Mouse (Mus musculus): Measurements from ENCODE around the gene Trim14. TPM values are rescaled to one million over a fixed set of nuclear protein-coding genes. Genes with fewer than 3 reads are reported as not detected.

The Trim14 gene
- total RNA-seq, 2 experiments from 2014 or later = 0.88 to 1.1 TPM

DNA sequence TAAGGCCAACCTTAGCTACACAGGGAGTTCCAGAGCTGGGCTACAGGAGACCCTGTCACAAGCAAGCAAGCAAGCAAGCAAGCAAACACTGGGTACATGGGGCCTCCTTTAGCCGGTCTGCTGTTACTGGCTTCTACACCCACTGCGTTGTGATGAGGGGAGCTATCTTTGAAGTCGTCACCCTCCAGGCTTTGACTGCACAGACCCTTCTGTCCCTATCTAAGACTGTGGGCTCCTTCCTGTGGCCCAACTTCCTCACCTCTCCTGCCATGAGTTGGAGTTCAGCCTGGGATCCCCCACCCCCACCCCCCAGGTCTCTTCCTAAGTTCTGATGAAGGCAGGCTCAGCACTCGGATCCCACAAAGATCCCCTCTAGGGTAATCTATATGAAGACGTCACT is 26.1 kb upstream of the Trim14 start:
- no peak for DNase-seq

DNA sequence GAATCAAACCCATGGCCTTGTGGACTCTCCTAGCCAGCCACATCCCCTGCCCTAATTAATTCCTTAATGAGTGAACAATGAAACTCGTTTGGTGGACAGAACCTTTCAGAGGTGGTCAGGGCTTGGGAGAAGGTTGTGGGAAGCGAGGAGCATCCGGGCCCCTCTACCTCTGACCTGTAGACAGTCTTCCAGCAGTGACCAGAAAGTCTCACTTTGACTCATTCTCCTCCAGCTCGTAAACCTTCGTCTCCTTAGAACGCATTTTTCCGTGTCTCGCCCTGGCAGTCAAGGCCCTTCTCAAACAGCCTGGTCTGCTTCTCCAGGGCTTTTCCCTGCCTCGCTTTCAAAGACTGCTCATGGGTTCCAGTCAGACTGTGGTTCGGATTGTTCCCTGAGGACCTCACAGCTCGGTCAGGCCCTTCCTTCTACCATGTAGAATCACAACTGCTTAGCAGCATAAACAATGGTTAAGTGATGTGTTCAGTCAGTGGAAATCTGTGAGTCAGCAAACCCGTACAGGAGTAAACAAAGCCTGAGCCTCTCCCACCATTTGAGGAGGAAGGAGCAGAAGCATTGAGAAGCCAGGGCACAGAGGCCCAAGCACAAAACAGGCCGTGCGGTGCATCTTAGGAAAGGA is 24.2 kb upstream of the Trim14 start:
- DNase-seq = no peak

DNA sequence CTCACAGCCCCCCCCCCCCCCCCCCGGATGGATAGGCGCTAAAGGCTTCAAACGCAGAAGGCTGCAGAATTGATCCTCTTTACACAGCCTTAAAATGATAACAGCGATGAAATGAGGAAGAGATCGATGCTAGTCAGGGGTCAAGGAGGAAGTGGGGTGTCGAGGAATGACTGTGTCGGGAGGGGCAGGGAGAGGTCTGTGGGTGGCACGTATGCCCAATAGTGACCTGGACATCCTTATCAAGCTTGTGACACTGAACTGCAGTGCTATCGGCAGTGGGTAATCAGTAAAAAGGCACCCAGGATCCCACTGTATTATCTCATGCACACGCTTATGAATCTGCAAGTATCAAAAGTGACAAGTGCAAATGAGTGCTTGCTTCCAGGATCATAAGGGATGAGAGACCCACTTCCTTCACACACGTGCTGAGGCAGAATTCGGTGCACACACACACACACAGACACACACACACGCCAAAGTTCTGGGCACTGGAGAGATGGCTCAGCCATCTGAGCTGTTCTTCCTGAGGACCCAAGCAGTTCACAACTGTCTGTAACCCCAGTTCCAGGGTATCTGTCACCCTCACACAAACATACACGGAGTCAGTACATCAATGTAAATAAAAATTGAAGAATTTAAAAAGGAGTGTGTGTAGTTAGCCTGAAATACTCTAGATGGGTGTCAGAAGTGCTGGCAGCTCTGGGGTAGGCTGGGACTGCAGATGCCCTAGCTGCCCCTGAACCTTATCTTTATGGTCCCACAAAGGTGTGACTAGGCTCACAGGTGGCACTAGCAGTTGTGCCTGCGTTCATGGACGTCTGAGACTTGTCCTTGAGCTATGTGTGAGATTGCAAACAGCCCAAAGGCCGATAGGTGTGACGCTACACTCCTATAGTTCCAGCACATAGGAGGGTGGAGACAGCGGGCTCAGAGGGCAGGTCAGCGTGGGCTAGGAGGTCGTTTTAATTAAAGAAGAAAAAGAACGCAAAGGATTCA is 23.0 kb upstream of the Trim14 start:
- no peak for DNase-seq

DNA sequence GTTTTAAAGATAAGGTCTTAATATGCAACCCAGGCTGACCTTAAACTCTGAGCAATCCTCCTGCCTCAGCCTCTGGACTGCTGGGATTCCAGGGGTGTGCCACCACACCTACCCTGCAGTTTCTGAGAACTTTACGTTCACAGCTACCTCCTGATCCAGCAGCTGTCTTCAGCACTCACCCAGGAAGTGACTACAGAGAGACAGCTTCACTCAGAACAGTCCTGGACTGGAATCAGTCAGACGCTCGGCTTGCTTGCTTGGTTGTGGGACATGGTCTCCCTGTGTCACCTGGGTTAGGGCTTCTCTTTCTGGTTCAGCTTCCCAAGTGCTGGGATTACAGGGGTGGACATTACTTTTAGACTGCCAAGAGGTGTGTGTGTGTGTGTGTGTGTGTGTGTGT is 21.0 kb upstream of the Trim14 start:
- DNase-seq = no peak

DNA sequence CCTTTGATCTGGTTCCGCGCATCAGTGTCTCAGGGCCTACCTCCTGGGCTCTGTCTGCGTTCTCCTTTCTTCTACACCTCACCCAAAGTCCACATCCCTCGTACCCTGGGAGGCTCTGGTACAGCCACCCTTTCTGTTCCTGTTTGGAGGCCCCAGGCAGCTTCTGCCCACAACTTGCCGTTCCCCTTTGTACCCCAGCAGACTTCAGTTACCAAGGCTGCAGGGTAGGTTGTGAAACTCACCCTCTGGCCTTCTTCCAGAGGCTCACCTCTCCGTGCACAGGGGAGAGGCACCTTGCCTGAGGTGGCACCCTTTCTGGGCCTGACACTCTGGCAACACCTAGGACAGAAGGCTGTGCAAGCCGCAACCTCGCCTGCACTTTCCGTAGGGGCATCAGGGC is 19.8 kb upstream of the Trim14 start:
- no peak for DNase-seq

DNA sequence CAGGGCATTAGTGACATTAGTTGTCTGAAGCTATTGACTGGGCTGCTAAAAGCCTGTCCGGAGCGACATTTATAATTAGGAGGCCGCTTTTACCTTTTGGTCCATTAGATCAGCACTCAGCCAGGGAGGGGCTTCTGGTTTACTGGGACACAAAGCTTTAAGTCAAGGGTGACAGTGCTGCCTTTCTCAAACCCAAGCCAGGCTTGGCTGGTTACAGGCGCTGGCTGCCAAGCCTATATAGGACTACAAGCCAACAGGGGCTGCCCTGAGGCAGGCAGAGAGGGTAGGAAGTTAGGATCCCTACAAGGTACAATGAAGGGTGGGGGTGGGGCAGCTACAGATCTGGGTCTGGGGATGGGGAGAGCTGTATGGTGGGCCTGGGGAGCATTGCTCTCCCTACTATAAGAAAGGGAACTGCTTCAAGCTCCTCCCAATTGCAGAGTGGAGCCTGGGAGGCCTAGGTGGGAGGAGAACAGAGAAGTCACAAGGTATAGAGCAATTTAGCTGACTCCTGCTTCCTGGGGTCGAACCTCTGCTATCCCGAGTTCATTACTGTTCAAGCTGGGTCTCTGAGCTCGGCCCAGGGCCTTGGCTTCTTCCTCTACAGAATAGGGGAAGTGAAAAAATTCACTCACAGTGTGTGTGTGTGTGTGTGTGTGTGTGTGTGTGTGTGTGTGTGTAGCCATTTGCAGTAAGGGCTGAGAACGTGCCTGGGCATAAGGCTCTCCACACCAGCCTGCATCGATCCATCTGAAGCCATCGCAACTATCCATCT is 18.5 kb upstream of the Trim14 start:
- DNase-seq = no peak

DNA sequence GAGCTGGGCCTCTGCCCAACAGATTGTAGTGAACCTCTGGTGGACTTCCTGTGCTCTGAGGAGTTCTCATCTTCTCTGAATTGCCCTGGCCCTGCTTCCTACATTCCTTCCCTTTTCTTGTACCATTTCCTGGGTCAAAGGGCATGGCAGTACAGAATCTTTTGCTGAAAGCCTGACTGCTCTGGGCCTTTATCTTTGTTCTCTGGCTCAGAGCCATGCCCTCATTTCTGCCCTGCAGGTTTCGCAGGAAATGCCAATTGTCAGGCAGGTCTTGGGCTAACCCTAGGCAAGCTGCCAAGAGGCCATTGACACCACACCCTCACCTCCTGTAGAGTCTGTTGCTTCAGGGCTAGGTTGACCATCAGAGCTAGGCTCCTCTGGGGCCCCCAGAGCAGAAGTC is 17.9 kb upstream of the Trim14 start:
- DNase-seq = no peak

DNA sequence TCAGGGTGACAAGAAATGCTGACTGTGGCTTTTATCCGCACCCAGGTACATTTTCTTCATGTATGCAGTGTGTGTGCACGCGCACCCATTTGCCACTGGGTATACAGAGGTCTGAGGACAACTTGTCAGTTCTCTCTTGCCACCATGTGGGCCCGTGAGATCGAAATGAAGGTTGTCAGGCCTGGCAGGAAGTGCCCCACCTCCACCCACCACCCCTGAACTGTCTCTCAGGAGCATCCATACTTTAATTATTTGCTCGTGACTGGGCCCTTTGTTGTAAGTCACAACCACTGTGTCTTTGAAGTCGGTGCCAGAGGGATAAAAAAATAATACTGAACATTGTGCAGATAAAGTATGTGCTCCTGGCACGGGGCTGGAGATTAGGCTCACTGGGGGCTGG is 14.5 kb upstream of the Trim14 start:
- DNase-seq = no peak

DNA sequence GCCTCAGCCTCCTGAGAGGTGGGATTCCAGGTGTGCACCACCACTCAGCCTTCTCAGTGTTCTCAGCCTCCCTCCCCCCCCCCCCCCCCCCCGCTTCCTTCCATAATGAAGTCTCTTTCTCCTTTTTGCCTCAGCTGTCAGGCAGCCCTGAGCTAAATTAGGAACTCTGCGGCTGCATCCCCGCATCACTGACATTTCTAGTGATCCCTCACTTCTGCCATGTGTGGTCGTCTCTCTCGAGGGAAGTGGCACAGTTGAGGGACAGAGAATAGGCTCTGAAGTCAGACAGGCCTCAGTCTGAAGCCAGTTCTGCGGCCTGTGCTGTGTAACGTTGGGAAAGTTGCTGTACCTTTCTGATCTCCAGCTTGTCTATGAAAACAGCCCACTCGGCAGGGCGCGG is 14.0 kb upstream of the Trim14 start:
- DNase-seq = no peak

DNA sequence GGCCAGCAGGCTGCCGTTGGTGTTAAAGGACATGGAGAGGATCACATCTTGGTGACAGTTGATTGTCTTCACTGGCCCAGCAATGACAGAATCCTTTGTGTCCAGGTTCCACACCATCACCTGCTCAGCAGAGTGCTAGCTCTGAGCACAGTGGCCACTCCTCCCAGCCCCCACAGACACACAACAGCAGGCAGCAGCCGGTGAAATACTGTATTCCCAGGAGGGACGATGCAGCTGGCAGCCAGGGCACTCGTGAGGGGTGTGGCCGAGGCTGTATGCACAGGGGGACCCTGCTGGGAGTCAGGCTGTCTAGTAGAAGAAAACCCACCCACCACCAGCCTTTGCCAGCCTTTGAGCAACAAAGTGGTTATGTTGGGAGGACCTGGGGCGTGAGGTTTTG is 10.8 kb upstream of the Trim14 start:
- no peak for DNase-seq

DNA sequence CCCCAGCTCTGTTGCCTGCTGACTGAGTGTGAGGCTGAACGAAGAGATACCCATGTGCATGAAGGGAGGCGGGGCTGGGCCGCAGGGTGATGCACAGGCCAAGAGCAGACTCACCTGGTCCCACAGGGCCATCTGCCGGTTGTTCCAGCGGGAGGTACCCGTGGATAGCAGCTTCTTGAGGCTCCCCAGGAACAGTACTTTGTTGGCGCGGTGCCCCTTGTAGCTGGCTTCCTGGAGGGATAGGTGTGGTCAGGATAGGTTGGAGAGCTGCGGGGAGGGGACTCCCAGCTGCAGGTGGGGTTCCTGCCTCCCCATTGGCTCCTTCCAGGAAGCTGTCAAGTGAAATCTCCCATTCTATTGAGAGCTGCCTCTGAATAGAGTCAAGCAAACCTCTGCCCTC is 9.6 kb upstream of the Trim14 start:
- DNase-seq = no peak

DNA sequence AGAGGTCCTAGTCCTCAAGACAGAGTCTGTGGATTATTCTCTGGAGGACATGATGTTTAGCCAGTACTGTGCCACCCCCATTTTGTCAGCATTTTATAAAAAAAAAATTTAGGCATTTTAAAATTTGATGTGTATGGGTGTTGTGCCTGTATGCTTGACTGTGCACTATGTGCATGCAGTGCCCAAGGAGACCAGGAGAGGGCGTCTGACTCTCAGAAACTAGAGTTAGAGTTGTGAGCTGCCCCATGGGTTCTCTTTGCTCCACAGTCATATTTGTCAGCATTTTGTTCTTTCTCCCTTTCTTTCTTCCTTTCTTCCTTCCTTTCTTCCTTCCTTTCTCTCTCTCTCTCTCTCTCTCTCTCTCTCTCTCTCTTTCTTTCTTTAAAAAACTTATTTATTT is 8.4 kb upstream of the Trim14 start:
- no peak for DNase-seq

DNA sequence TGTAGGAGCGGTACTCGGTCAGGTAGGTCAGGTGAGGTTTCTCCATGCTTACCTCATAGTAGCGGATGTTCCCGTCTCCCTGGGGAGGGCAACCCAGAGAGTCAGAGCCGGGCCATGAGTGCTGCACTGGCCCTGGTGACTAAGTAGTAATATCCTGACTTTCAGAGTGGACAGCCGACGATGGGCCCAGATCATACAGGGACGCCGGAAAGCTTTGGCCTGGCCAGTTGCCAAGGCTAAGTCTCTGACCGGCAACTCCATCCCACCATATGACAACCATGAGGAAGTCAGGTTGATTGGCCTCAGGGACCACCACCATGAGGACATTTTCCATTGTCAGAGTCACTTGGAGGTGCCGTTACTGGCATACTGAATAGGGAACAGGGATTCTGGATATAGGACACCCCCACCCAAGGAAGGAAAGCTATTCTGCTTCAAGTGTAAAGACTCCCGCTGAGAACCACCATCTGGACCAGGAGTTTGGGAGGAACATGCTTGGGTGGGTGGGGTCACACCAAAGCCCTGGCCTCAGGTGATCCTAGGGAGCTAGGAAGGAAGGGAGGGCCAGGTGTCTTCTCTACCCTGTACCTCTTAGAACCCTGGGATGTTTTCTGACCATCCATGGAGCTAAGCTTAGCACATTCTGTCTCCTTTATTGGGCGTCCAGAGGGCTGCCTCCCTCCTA is 7.6 kb upstream of the Trim14 start:
- no peak for DNase-seq

DNA sequence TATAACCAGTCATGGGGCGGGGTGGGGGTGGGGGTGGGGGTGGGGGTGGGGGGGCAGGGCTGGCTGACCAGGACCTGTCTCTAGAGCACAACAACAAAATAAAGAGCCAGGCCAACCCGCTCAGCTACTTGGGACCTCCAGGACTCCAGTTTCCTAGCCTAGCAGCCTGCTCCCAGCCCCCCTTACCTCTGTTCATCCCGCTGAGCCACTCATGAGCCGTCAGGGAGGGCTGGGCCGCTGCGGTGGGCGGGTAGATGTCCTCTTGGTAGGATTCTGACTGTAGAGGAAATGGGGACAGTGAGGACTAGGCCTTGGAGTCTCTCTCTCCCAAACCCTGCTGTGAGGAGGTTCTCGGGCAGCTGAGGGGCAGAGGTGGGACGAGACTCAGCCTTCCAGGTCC is 5.8 kb upstream of the Trim14 start:
- DNase-seq = no peak

DNA sequence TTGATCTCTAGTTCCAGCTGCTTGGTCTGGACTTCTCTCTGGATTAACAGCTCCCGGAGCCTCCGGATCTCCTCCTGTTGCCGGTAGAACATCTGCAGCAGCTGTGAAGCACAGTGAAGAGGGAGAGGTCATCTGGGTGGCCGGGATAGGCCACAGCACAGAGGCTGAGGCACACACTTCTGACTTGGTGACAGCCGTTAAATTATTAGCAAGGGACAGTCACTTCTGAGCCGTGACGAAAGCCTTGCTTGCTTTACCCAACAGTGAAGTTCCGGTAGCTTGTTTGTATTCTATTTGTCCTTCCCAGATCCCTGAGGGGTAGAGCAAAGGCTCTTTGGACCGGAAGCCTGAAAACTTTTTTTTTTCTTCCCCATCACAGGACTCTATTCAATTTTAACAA is 3.2 kb upstream of the Trim14 start:
- DNase-seq = no peak

DNA sequence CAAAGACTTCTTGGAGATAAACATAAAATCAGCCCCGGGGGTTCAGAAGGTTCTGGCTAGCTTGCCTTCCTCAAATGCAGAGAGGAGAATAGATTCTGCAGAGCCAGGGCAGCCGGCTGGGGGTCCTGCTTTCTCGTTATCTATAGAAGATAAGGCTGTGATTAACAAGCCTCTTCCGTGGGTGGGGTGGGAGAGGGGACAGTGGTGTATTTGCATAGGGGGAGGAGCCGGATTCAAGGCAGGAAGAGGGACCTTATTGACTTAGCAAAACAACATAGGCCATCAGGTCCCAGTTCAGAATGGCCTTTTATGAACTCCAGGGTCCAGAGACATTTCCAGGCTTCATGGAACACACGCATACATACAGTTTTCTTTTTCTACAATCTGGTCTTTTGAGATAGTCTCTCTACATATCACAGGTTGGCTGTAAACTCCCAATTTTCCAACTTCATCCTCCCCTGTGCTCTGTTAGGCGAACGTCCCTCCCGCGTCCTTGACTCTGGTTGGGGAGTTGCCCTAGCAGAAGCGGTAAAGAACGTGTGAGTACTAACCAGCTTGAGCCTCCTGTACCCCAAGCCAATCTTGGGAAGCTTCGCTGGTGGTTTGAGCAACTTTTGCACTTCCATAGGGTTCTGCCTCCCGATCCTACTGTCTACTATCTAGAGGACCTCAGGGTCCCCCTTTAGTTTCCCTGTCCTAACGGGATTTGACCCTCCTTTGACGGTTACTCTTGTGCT is 679 bp downstream of the Trim14 start:
- no peak for DNase-seq

DNA sequence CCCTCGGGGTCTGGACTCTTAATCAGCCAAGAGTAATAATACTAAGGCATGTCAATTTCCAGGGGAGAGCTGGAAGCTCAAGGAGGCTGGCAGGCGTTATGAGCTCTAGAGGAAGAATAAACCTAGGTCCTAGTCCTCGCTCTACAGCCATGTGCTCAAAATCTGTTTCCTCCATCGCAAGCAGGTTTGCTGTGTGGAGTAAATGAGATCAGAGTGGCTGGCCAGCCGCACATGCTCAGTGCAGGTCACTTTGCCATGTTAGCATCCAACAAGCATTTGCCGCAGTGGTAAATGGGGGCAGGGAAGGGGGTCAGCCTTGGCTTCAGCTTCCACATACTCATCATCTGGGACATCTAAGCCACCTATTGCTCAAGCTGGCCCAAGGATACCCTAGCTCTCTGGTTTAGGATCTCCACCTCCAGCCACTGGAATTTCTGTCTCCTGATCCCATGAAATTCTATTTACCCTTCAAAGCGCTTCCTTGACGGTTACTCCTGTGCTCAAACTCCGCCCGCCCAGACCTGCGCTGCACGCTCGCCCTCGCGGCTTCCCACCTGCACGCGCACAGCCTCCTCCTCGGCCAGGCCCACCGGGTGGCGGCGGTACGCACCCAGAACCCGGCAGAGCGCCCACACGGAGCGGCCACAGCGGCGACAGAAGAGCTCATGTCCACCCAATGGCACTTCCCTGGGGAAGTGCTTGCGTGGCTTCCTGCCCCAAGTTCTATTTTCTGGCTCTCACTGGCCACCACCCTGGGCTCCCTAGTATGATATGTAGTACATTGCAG is 1.8 kb downstream of the Trim14 start:
- DNase-seq = no peak

DNA sequence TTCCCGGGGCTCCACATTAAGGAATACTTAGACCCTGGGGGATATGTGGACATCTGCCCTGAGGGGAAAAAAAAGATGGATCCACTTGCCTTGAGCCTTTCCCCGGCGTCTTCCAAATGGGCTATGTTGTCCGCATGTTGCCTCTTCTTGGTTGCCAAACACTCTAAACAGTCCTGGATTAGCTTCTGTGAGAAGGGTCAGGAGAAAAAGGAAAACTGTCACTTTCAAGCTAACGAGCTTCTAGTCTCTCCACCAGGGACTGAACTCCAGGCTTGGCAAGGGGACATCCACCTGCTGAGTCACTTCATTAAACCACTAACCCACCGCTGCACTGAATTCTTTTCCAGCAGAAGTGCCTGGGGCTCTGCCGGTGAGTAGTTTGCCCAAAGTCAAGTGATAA is 3.0 kb downstream of the Trim14 start:
- no peak for DNase-seq

DNA sequence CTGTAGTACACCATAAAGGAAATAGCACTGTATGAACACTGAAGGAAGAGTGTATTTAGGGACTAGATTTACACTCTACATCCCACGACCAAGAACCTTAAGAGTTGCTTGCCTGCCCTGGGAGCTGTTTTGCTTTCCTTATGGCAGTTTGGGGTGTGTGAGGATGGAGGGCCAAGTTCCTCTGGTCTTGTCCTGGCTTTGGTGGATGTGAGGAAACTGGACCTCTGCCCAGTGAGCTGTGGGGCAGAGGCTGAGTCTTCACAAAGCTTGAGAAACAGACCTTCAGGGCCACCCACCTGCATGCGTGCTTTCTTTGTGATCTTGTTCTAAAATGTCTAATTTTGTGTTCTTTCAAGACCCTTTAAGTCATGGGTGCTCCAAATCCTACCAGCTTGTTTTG is 3.4 kb downstream of the Trim14 start:
- no peak for DNase-seq

DNA sequence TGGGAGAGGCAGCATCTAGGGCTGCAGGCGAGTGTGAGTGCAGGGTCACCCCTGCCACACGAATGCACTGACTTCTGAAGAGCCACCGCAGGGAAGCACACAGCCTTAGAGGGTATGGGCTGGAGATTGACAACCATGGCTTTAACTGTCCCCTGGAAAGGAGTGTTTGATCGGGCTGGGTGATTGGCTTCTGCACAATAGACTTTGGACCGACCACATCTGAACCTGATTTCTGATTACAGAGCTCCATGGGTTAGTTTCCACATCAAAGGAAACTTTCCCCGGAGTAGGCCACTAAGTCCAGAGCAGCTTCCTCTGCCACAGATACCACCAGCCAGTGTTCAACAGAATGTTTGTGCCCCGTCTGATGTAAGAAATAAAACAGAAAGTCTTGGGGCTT is 6.2 kb downstream of the Trim14 start:
- DNase-seq = no peak

DNA sequence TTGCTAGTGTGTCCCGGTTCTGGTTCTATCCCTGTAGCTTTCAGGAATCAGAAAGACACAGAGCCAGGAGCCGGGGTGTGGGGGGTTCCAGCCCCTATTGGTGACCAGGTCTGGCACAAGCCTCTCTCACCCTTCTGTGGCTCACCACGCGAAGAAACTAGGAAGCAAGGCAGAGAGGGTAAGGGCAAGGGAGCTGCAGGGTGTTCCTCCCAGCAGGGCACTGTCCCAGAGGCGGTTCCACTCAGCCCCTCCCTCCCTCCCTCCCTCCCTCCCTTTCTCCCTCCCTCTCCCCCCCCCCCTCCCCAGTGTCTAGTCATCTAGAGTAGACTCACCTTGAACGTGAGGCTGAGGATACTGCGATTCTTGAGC is 8.4 kb downstream of the Trim14 start:
- DNase-seq = no peak

All from layer of hippocampus, postnatal 36 days (tissue).